Mouse (Mus musculus): ENCODE results near the gene Mea1. TPM values are rescaled to one million over a fixed set of nuclear protein-coding genes. Genes with fewer than 3 reads are reported as not detected.
A peak's percentile ranks its signal among the peaks of the same experiment; 100 is the strongest.

Mea1 gene
- polyA plus RNA-seq, 1 experiment = 142 TPM

DNA sequence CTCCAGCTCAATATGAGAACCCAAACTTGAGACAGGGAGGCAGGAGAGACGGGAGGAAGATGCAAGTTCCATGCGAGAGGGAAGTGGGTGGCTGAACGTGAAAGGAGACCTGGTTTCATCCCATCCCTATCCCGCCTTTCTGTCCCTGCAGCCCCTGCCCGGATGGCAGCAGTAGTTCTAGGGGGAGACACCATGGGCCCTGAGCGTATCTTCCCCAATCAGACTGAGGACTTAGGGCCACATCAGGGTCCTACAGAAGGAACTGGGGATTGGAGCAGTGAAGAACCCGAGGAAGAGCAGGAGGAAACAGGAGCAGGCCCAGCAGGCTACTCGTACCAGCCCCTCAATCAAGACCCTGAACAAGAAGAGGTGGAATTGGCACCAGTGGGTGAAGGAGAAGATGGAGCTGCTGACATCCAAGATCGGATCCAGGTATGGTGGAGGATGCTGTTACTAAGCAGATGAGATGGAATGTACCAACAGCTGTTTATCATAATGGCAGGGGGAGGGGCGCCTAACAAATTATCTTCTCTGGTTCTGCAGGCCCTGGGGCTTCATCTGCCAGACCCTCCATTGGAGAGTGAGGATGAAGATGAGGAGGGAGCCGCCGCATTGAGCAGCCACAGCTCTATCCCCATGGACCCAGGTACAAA is 3.0 kb downstream of the Mea1 start:
- H3K36me3 ChIP-seq (ENCODE audit: control insufficient read depth, insufficient read depth, low read length, poor library complexity, severe bottlenecking) = peaks cover 31% of the 10 kb centered on the region
- peak overlapping the region; percentile 3; the same call in 1 of the 2 replicates for H3K27ac ChIP-seq (ENCODE audit: insufficient read depth, low read length)
- H3K4me3 ChIP-seq (ENCODE audit: low read depth, low read length) = peak overlapping the region; percentile 88
- TF ChIP-seq CTCF (IDR thresholded peaks at IDR 0.05; ENCODE audit: low read depth, low read length) (no peak), EP300 (IDR thresholded peaks at IDR 0.05; ENCODE audit: insufficient read depth, low read depth, low read length) (no peak), POLR2A (IDR thresholded peaks at IDR 0.05; ENCODE audit: insufficient read depth, low read length) (no peak)
- peak overlapping the region; percentile 67 for H3K9ac ChIP-seq (ENCODE audit: low read depth, poor library complexity, severe bottlenecking)
- no peaks in the 10 kb centered on the region for H3K27me3 ChIP-seq (ENCODE audit: control insufficient read depth, insufficient read depth, low read length, poor library complexity, severe bottlenecking)
- H3K9me3 ChIP-seq (replicated peaks; ENCODE audit: control insufficient read depth, insufficient read depth, low read length, poor library complexity, severe bottlenecking) = no peaks in the 10 kb centered on the region
- peaks cover 1% of the 10 kb centered on the region for H3K4me1 ChIP-seq (ENCODE audit: control insufficient read depth, insufficient read depth, low read length)

DNA sequence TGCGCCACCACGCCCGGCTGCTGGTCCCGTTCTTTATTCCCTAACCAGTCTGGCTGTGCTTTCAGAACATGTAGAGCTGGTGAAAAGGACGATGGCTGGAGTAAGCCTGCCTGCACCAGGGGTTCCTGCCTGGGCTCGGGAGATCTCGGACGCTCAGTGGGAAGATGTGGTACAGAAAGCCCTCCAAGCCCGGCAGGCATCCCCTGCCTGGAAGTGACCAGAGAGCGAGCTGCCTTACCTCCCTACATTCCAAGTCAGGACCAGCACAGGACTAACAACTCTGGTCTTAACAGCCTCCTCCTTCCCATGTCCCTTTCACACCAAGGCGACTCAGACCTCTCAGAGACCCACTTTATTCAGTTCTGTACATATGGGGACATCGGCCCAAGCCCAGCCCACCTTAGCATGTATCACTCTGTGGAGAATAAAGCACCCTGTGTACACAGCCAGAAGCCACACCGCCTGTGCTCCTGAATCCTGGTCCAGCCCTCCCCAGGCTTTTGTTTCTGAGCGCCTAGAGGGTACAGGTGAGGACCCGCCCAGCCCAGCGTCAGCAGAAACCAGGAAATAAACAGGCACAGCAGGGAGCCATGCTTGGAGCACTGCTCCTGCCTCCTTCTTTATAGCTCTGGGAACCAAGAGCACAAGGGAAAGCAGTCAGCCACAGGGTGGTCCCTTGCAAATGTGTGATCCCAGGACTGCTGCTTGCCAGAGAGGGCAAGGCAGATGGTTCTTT is 4.2 kb downstream of the Mea1 start:
- Histone ChIP-seq H3K27me3 (ENCODE audit: control insufficient read depth, insufficient read depth, low read length, poor library complexity, severe bottlenecking) (no peaks in the 10 kb centered on the region), H3K9me3 (replicated peaks; ENCODE audit: control insufficient read depth, insufficient read depth, low read length, poor library complexity, severe bottlenecking) (no peaks in the 10 kb centered on the region), H3K36me3 (ENCODE audit: control insufficient read depth, insufficient read depth, low read length, poor library complexity, severe bottlenecking) (peaks cover 31% of the 10 kb centered on the region), H3K9ac (ENCODE audit: low read depth, poor library complexity, severe bottlenecking) (no peak overlapping the region), H3K27ac (ENCODE audit: insufficient read depth, low read length) (peak overlapping the region; percentile 91), H3K4me1 (ENCODE audit: control insufficient read depth, insufficient read depth, low read length) (peaks cover 1% of the 10 kb centered on the region), H3K4me3 (ENCODE audit: low read depth, low read length) (peak overlapping the region; percentile 10)
- TF ChIP-seq EP300 (IDR thresholded peaks at IDR 0.05; ENCODE audit: insufficient read depth, low read depth, low read length) (peak; percentile 78), CTCF (IDR thresholded peaks at IDR 0.05; ENCODE audit: low read depth, low read length) (no peak)

DNA sequence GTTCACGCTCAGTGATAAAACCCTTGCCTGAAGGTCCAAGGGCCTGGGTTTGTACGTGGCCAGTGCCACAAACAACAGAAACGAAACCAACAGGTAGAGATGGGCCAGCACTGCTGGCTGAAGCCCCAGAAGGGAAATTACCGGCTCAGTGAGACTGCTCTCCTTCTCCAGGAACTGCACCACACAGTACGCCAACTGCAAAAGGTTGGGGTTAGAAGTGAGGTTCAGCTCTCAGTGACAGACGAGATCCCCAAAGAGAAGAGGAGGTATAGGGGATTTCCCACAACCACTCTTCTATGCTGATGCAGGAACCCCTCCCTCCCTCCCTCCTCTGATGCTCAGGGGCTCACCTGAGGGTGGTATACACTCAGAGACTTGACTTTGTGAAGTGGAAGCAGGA is 7.3 kb downstream of the Mea1 start:
- H3K4me1 ChIP-seq (ENCODE audit: control insufficient read depth, insufficient read depth, low read length) = no peaks in the 10 kb centered on the region
- H3K9me3 ChIP-seq (replicated peaks; ENCODE audit: control insufficient read depth, insufficient read depth, low read length, poor library complexity, severe bottlenecking) = no peaks in the 10 kb centered on the region
- H3K4me3 ChIP-seq (ENCODE audit: low read depth, low read length) = no peak overlapping the region
- H3K27ac ChIP-seq (ENCODE audit: insufficient read depth, low read length) = no peak overlapping the region
- no peak overlapping the region for H3K9ac ChIP-seq (ENCODE audit: low read depth, poor library complexity, severe bottlenecking)
- peaks cover 31% of the 10 kb centered on the region for H3K36me3 ChIP-seq (ENCODE audit: control insufficient read depth, insufficient read depth, low read length, poor library complexity, severe bottlenecking)
- no peak for TF ChIP-seq EP300 (IDR thresholded peaks at IDR 0.05; ENCODE audit: insufficient read depth, low read depth, low read length)
- no peak for TF ChIP-seq CTCF (IDR thresholded peaks at IDR 0.05; ENCODE audit: low read depth, low read length)
- no peak for TF ChIP-seq POLR2A (IDR thresholded peaks at IDR 0.05; ENCODE audit: insufficient read depth, low read length)
- H3K27me3 ChIP-seq (ENCODE audit: control insufficient read depth, insufficient read depth, low read length, poor library complexity, severe bottlenecking) = no peaks in the 10 kb centered on the region

DNA sequence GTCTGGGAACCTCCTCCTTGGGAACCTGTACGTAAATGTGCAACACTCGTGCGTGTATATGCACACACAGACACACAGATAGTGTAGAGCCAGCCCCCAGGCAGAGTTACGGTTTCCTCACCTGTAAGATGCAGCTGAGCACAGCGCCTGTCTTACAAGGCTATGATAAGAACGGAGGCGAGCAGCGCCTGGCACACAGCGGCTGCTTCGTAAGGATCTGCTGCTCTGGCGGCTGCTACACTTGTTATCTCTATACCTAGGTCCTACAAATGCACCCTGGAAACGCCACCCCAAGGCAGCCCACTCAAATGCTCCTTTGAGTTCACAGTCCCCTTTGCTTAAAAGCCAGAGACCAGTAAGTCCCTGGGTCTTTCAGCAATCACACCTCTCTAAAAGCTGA is 12.1 kb downstream of the Mea1 start:
- H3K9me3 ChIP-seq (replicated peaks; ENCODE audit: control insufficient read depth, insufficient read depth, low read length, poor library complexity, severe bottlenecking) = no peaks in the 10 kb centered on the region
- no peak overlapping the region for H3K9ac ChIP-seq (ENCODE audit: low read depth, poor library complexity, severe bottlenecking)
- no peak overlapping the region for H3K4me3 ChIP-seq (ENCODE audit: low read depth, low read length)
- H3K36me3 ChIP-seq (ENCODE audit: control insufficient read depth, insufficient read depth, low read length, poor library complexity, severe bottlenecking) = peaks cover 16% of the 10 kb centered on the region
- no peaks in the 10 kb centered on the region for H3K4me1 ChIP-seq (ENCODE audit: control insufficient read depth, insufficient read depth, low read length)
- no peak for TF ChIP-seq EP300 (IDR thresholded peaks at IDR 0.05; ENCODE audit: insufficient read depth, low read depth, low read length)
- no peak for TF ChIP-seq CTCF (IDR thresholded peaks at IDR 0.05; ENCODE audit: low read depth, low read length)
- no peak for TF ChIP-seq POLR2A (IDR thresholded peaks at IDR 0.05; ENCODE audit: insufficient read depth, low read length)
- no peak overlapping the region for H3K27ac ChIP-seq (ENCODE audit: insufficient read depth, low read length)
- no peaks in the 10 kb centered on the region for H3K27me3 ChIP-seq (ENCODE audit: control insufficient read depth, insufficient read depth, low read length, poor library complexity, severe bottlenecking)

DNA sequence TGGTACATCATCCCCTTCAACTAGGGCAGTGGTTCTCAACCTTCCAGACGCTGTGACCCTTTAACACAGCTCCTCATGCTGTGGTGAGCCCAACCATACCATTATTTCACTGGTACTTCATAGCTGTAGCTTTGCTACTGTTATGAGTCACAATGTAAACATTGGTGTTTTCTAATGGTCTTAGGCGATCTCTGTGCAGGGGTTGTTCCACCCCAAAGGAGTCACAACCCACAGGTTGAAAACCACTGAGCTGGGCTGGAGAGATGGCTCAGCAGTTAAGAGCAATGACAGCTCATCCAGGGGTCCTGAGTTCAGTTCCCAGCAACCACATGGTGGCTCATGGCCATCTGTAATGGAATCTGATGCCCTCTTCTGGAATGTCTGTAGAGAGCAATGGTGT is 12.8 kb downstream of the Mea1 start:
- H3K4me1 ChIP-seq (ENCODE audit: control insufficient read depth, insufficient read depth, low read length) = no peaks in the 10 kb centered on the region
- no peaks in the 10 kb centered on the region for H3K27me3 ChIP-seq (ENCODE audit: control insufficient read depth, insufficient read depth, low read length, poor library complexity, severe bottlenecking)
- H3K9me3 ChIP-seq (replicated peaks; ENCODE audit: control insufficient read depth, insufficient read depth, low read length, poor library complexity, severe bottlenecking) = no peaks in the 10 kb centered on the region
- H3K9ac ChIP-seq (ENCODE audit: low read depth, poor library complexity, severe bottlenecking) = no peak overlapping the region
- H3K4me3 ChIP-seq (ENCODE audit: low read depth, low read length) = no peak overlapping the region
- H3K27ac ChIP-seq (ENCODE audit: insufficient read depth, low read length) = no peak overlapping the region
- no peak for TF ChIP-seq EP300 (IDR thresholded peaks at IDR 0.05; ENCODE audit: insufficient read depth, low read depth, low read length)
- no peak for TF ChIP-seq POLR2A (IDR thresholded peaks at IDR 0.05; ENCODE audit: insufficient read depth, low read length)
- no peak for TF ChIP-seq CTCF (IDR thresholded peaks at IDR 0.05; ENCODE audit: low read depth, low read length)
- H3K36me3 ChIP-seq (ENCODE audit: control insufficient read depth, insufficient read depth, low read length, poor library complexity, severe bottlenecking) = peaks cover 9% of the 10 kb centered on the region; the same call in 1 of the 2 replicates

DNA sequence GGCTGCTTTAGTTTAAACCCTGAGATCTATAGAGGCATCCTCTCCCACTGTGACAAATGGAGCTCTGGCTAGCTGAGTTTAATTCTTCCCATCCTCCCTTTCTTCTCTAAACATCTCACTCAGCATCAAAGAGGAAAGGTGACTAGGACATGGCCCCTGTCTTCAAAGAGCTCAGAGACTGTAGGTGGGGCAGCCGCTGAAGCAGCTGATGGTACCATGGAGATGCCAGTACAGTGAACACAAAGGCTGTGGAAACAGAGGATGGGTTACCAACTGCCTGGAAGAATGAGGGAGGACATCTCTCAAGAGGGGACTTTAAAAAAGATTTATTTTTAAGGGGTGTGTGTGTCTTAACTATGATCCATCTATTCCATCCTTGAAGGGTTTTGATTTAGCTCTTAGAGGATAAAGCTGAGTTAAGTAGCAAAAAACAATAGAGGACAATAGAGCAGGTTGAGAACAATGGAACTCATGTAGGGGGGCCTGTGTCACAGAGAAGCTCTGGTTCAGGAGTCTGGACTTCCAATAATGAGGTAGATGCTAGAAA is 16.0 kb downstream of the Mea1 start:
- H3K9me3 ChIP-seq (replicated peaks; ENCODE audit: control insufficient read depth, insufficient read depth, low read length, poor library complexity, severe bottlenecking) = no peaks in the 10 kb centered on the region
- TF ChIP-seq CTCF (IDR thresholded peaks at IDR 0.05; ENCODE audit: low read depth, low read length) = no peak
- no peak for TF ChIP-seq EP300 (IDR thresholded peaks at IDR 0.05; ENCODE audit: insufficient read depth, low read depth, low read length)
- TF ChIP-seq POLR2A (IDR thresholded peaks at IDR 0.05; ENCODE audit: insufficient read depth, low read length) = no peak
- H3K4me3 ChIP-seq (ENCODE audit: low read depth, low read length) = no peak overlapping the region
- H3K27ac ChIP-seq (ENCODE audit: insufficient read depth, low read length) = no peak overlapping the region
- no peaks in the 10 kb centered on the region for H3K27me3 ChIP-seq (ENCODE audit: control insufficient read depth, insufficient read depth, low read length, poor library complexity, severe bottlenecking)
- H3K36me3 ChIP-seq (ENCODE audit: control insufficient read depth, insufficient read depth, low read length, poor library complexity, severe bottlenecking) = no peaks in the 10 kb centered on the region
- H3K4me1 ChIP-seq (ENCODE audit: control insufficient read depth, insufficient read depth, low read length) = no peaks in the 10 kb centered on the region
- H3K9ac ChIP-seq (ENCODE audit: low read depth, poor library complexity, severe bottlenecking) = no peak overlapping the region

Data from ES-Bruce4 (cell line).